Mouse (Mus musculus) intestine, embryonic 14.5 days (tissue): ENCODE data around the gene Atf7ip. TPM values are rescaled to one million over a fixed set of nuclear protein-coding genes. Genes with fewer than 3 reads are reported as not detected.
A peak's percentile ranks its signal among the peaks of the same experiment; 100 is the strongest.

Source experiments
- ATAC-seq: fragments of 200-750 bp; cut with Nextera tagmentation; replicated peaks from 2 replicates; pipeline ENCODE4 v1.8.0; 2017; ENCODE audit warnings: low read depth, moderate number of reproducible peaks, moderate TSS enrichment, moderate library complexity; ENCODE audit not compliant: low FRiP score, low TSS enrichment
- DNase-seq: peaks from one replicate; pipeline ENCODE4 v3.0.0-alpha.2; 2018; ENCODE audit warnings: low spot score
- H3K27ac ChIP-seq: fragments of 300-500 bp; sonication (generic); 2 replicates; pipeline ENCODE4 v1.5.1; 2014; ENCODE audit warnings: low read depth, mild to moderate bottlenecking, control low read depth
- H3K27me3 ChIP-seq: fragments of 300-500 bp; sonication (generic); replicated peaks from 2 replicates; pipeline ENCODE4 v1.6.1; 2014; ENCODE audit warnings: low read length, control low read depth; ENCODE audit not compliant: control insufficient read depth, insufficient read depth
- H3K36me3 ChIP-seq: fragments of 300-500 bp; sonication (generic); 2 replicates; pipeline ENCODE4 v1.6.1; 2014; ENCODE audit warnings: low read length, control low read depth; ENCODE audit not compliant: control insufficient read depth, insufficient read depth
- H3K4me1 ChIP-seq: fragments of 300-500 bp; sonication (generic); replicated peaks from 2 replicates; pipeline ENCODE4 v1.6.1; 2014; ENCODE audit warnings: low read length, control low read depth, mixed read lengths; ENCODE audit not compliant: control insufficient read depth, insufficient read depth
- H3K4me2 ChIP-seq: fragments of 300-500 bp; sonication (generic); 2 replicates; pipeline ENCODE4 v1.6.1; 2014; ENCODE audit warnings: low read length
- H3K4me3 ChIP-seq: fragments of 300-500 bp; sonication (generic); 2 replicates; pipeline ENCODE4 v1.5.1; 2014; ENCODE audit warnings: low read depth, low read length, control low read depth, mixed read lengths
- H3K9ac ChIP-seq: fragments of 300-500 bp; sonication (generic); 2 replicates; pipeline ENCODE4 v1.6.1; 2014; ENCODE audit warnings: mild to moderate bottlenecking, low read length
- H3K9me3 ChIP-seq: fragments of 300-500 bp; sonication (generic); 2 replicates; pipeline ENCODE4 v1.6.1; 2016; ENCODE audit warnings: low read length, control low read depth; ENCODE audit not compliant: control insufficient read depth
- WGBS: fragments of 180-500 bp; shearing (Covaris S2); extraction: QIAGEN DNeasy Blood & Tissue Kit; methylation state at CpG from one replicate; pipeline ENCODE4 v1.1.7; 2014; 5-methylcytosine and 5-hydroxymethylcytosine counted together
- polyA plus RNA-seq: library from polyadenylated mRNA; unstranded; fragments of >200 nt; fragmentation: Nextera tagmentation; extraction: Ambion mirVana; gene quantifications from 2 replicates; pipeline ENCODE4 v1.2.1, GENCODE M21; 2014

Gene Atf7ip
- polyA plus RNA-seq, 1 experiment from 2014 or later: 32.9 TPM

DNA sequence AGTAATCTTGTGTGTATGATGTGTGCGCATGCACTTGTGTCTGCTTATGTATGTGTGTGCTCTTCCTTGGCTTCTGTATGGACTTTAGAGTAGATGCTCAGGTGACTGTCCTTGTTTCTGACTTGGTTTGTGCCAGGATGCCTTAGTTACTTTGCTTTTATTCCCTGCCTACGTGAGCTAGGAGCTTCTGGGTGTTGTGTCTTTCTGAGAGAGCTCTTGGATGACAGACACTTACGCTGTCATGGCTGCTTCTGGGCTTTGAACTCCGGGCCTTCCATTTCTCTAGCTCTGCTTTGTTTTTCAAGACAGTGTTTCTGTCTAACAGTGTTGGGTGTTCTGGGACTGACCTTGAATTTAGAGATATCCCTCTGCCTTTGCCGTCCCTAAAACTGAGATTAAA lies 16.7 kb downstream of the Atf7ip start:
- H3K36me3 ChIP-seq: peaks cover 22% of the 10 kb centered on the region
- no peak overlapping the region for H3K27ac ChIP-seq
- no peaks in the 10 kb centered on the region for H3K27me3 ChIP-seq
- no peak overlapping the region for H3K4me2 ChIP-seq
- DNase-seq: no peak
- H3K9ac ChIP-seq: no peak overlapping the region
- peaks cover 3% of the 10 kb centered on the region; the same call in 1 of the 2 replicates for H3K4me1 ChIP-seq
- H3K4me3 ChIP-seq: no peak overlapping the region
- H3K9me3 ChIP-seq: 0 out of 2 replicates have a peak, but pooled peaks cover 5% of the 10 kb centered on the region
- 94% methylated on average over 5 of the region's 5 CpGs for WGBS
- no peak for ATAC-seq

DNA sequence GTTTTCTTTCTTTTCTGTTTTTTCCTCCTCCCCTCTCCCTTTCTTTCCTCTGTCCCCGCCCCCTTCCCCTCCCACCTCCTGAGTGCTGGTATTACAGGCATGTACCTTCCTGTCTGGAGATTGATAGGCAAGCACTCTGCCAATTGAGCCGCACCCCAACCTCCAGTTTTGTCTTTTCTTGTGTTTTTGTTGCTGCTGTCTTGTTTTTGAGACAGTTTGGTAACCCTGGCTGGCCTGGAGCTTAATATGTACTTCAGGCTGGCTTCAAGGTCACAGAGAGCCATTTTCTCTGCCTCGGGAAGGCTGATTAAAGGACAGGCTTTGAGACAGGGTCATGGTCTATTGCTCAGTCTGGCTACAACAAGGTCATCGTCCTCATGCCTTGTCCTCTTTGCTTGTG lies 18.8 kb downstream of the Atf7ip start:
- H3K4me2 ChIP-seq: no peak overlapping the region
- no peak overlapping the region for H3K4me3 ChIP-seq
- H3K36me3 ChIP-seq: peaks cover 22% of the 10 kb centered on the region
- no peak for DNase-seq
- ATAC-seq: no peak
- no peak overlapping the region for H3K9ac ChIP-seq
- no peaks in the 10 kb centered on the region for H3K27me3 ChIP-seq
- peaks cover 3% of the 10 kb centered on the region; the same call in 1 of the 2 replicates for H3K4me1 ChIP-seq
- 0 out of 2 replicates have a peak, but pooled peaks cover 7% of the 10 kb centered on the region for H3K9me3 ChIP-seq
- WGBS: 89% methylated on average over 4 of the region's 4 CpGs
- no peak overlapping the region for H3K27ac ChIP-seq

DNA sequence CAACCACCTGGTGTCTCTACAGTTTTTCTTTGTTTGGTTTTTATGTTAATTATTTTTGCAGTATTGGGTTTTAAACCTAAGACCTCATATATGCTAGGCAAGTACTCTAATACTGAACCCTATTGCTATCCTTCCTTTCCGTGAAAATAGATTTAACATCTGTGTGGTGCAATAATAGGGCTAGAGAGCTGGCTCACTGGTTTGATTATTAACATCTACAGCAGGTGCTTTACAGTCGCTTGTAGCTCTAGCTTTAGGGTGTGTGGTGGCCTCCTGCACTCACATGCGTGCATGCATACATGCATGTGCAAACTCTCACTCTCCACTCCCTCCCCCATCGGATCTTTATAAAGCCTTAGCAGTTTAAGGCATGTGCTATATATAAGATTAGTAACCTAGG lies 19.6 kb downstream of the Atf7ip start:
- ATAC-seq (no peak; the same call in 1 of the 2 replicates), DNase-seq (no peak)
- H3K4me3 ChIP-seq: no peak overlapping the region
- no peaks in the 10 kb centered on the region for H3K27me3 ChIP-seq
- H3K36me3 ChIP-seq: peaks cover 22% of the 10 kb centered on the region
- H3K4me1 ChIP-seq: no peaks in the 10 kb centered on the region
- H3K9me3 ChIP-seq: 0 out of 2 replicates have a peak, but pooled peaks cover 7% of the 10 kb centered on the region
- no peak overlapping the region for H3K9ac ChIP-seq
- H3K4me2 ChIP-seq: no peak overlapping the region
- 89% methylated on average over 4 of the region's 4 CpGs for WGBS
- no peak overlapping the region for H3K27ac ChIP-seq

DNA sequence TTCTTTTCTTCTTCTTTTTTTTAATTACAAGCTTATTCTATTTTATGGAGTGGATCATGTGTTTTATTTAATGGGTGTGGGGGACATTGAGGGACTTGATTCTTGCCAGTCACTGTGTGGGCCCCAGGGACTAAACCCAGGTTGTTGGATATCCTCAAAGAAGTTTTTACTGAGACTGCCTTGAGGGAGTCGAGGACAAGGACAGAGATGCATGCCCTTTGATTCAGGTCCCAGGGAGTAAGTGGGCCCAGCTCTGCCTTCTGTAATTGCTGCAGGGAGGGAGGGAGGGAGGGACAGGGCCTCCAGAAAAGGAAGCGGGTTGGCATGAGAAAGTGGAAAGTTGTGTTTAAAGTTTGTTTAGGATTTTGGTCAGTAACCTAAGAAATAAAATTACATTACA lies 23.2 kb downstream of the Atf7ip start:
- H3K4me2 ChIP-seq: no peak overlapping the region
- DNase-seq (no peak), ATAC-seq (no peak)
- H3K4me1 ChIP-seq: peaks cover 9% of the 10 kb centered on the region; the same call in 1 of the 2 replicates
- H3K27me3 ChIP-seq: no peaks in the 10 kb centered on the region
- 58% methylated on average over 2 of the region's 2 CpGs for WGBS
- H3K36me3 ChIP-seq: peaks cover 16% of the 10 kb centered on the region; the same call in 1 of the 2 replicates
- no peak overlapping the region for H3K4me3 ChIP-seq
- H3K27ac ChIP-seq: no peak overlapping the region
- 0 out of 2 replicates have a peak, but pooled peaks cover 7% of the 10 kb centered on the region for H3K9me3 ChIP-seq
- H3K9ac ChIP-seq: no peak overlapping the region

DNA sequence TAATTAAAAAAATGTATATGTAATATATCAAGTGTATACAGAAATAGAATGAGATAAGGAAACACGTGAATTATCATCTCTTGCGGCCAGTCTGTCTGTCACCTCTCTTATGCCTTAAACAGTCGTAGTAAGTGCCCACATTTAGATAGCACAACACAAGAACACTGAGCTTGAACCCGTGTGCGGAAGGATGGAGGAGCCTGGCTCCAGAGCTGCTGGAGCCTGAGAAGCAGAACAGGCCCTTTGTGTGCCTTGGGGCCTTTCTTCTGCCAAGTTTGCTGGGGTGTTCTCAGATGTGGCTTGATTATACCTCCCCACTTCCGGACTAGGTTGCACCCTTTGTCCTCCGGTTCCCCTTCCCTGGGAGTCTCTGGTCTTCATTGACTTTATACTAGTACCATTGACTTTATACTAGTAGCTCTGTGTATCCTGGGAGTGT lies 25.8 kb downstream of the Atf7ip start:
- Histone ChIP-seq H3K4me1 (peaks cover 16% of the 10 kb centered on the region), H3K4me2 (peak overlapping the region; percentile 39), H3K9ac (no peak overlapping the region), H3K4me3 (no peak overlapping the region), H3K27me3 (no peaks in the 10 kb centered on the region), H3K9me3 (0 out of 2 replicates have a peak, but pooled peaks cover 2% of the 10 kb centered on the region), H3K27ac (peak overlapping the region; percentile 66), H3K36me3 (no peaks in the 10 kb centered on the region; the same call in 1 of the 2 replicates)
- WGBS: 64% methylated on average over 7 of the region's 7 CpGs
- 0 out of 2 replicates have a peak, but pooled peaks have one; percentile 33 for ATAC-seq
- no peak for DNase-seq

DNA sequence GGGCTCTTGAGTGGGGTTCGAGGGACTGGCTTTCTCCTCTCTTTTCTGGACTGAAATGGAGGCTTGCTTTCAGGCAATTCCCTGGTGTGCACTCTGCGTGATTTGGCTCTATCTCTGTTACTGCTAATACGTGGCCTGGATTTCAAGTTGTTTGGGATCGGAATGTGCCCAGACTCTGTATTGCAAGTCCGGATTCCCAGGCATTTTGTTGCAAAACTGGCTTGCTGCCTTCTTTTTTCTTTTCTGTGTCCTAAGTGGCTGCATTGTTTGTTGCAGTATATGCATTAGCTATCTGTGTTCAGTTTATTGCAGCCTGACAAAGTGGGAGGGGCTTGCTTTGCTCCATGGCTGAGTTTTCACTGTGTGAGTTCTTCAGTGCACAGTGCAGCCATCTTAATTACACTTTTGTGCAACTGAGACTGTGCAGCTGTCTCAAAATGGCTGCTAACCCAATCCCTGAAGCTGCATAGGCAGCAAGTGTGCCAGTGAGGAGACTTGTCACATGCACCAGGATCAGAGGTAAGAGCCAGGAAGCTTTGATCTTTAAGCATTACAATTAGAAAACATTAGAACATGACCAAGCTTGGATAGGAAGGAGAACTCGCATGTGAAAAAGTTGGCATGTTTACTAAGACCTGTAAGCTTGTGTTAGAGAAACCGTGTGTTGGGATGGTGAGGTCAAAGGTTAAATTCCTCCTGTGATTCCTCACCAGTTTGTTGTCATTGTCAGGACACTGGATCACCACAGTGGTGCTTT lies 26.7 kb downstream of the Atf7ip start:
- WGBS: 15% methylated on average over 7 of the region's 7 CpGs
- peaks cover 4% of the 10 kb centered on the region; the same call in 1 of the 2 replicates for H3K36me3 ChIP-seq
- no peaks in the 10 kb centered on the region for H3K27me3 ChIP-seq
- 0 out of 2 replicates have a peak, but pooled peaks cover 2% of the 10 kb centered on the region for H3K9me3 ChIP-seq
- no peak overlapping the region for H3K9ac ChIP-seq
- H3K4me1 ChIP-seq: peaks cover 16% of the 10 kb centered on the region
- ATAC-seq: peak; percentile 88
- peak overlapping the region; percentile 15; the same call in 1 of the 2 replicates for H3K4me3 ChIP-seq
- peak overlapping the region; percentile 66 for H3K27ac ChIP-seq
- peak overlapping the region; percentile 39 for H3K4me2 ChIP-seq
- DNase-seq: peak; percentile 87

DNA sequence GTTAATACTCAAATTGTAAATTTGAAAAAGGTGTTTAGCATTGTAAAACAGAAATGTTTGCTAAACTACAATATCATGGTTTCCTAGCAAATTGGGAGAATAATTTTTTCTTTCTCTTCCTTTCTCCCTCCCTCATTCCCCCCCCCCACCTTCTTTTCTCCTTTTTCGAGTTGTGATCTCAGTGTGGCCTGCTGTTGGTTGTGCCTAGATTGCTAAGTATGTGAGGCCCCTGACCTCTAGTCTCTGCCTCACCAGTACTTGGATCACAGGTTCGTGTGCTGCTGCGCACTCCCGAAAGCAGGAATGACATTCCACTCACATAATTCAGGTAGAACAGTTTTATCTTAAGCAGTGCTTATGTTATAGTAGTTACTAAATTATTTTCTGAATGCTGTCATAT lies 27.8 kb downstream of the Atf7ip start:
- no peaks in the 10 kb centered on the region for H3K9me3 ChIP-seq
- no peak overlapping the region for H3K4me2 ChIP-seq
- peaks cover 6% of the 10 kb centered on the region; the same call in 1 of the 2 replicates for H3K36me3 ChIP-seq
- no peak overlapping the region for H3K27ac ChIP-seq
- peaks cover 16% of the 10 kb centered on the region for H3K4me1 ChIP-seq
- no peak for DNase-seq
- 55% methylated on average over 4 of the region's 4 CpGs for WGBS
- ATAC-seq: no peak
- no peak overlapping the region for H3K9ac ChIP-seq
- no peak overlapping the region for H3K4me3 ChIP-seq
- no peaks in the 10 kb centered on the region for H3K27me3 ChIP-seq

DNA sequence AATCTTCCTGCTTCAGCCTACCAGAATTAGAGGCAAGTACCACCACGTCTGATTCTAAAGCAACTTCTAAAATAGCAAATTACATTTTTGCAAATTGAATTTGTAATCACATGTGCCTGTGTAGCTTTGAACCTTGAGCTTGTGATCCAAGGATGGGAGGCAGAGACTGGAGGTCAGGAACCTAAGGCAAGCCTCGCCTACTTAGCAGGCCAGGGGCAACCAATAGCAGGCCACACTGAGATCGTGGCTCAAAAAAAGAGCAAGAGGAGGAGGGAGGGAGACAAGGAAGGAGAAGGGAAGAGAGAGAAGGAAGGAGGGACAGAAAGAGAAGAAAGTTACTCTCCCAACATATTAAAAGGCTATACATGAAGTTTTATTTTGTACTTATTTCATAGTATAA lies 28.5 kb downstream of the Atf7ip start:
- H3K36me3 ChIP-seq: peaks cover 6% of the 10 kb centered on the region; the same call in 1 of the 2 replicates
- H3K9ac ChIP-seq: no peak overlapping the region
- DNase-seq (no peak), ATAC-seq (no peak)
- no peaks in the 10 kb centered on the region for H3K9me3 ChIP-seq
- no peaks in the 10 kb centered on the region for H3K27me3 ChIP-seq
- WGBS: 46% methylated on average over 3 of the region's 3 CpGs
- no peak overlapping the region for H3K4me2 ChIP-seq
- no peak overlapping the region for H3K27ac ChIP-seq
- H3K4me3 ChIP-seq: no peak overlapping the region
- H3K4me1 ChIP-seq: peaks cover 16% of the 10 kb centered on the region
